Mouse (Mus musculus): Measurements from ENCODE around the gene Clcn7. TPM values are rescaled to one million over a fixed set of nuclear protein-coding genes. Genes with fewer than 3 reads are reported as not detected.
A peak's percentile ranks its signal among the peaks of the same experiment; 100 is the strongest.

Gene Clcn7
- polyA plus RNA-seq (2014; fragmentation: Nextera tagmentation; extraction: Ambion mirVana) = 18.9 and 20.4 TPM in 2 replicates

GRCm38 (mm10) chr17:25133275-25133698 lies at the start of gene Clcn7:
Gene Clcn7, plus strand, starts transcription at chr17:25133391.
- under 1% methylated on average over 40 of the region's 40 CpGs for WGBS (ENCODE audit: insufficient replicate concordance)
- Histone ChIP-seq H3K4me3 (ENCODE audit: low read depth, low read length) (peak within 1 kb of the TSS; percentile 85), H3K9ac (ENCODE audit: low read depth, low read length) (peak within 1 kb of the TSS; percentile 83), H3K27me3 (ENCODE audit: control insufficient read depth, insufficient read depth, low read length) (no peaks in the 10 kb centered on the region), H3K9me3 (replicated peaks; ENCODE audit: control insufficient read depth, low read length) (no peaks in the 10 kb centered on the region), H3K36me3 (ENCODE audit: control insufficient read depth, insufficient read depth, low read length) (no peaks in the 10 kb centered on the region), H3K27ac (ENCODE audit: low read depth, low read length) (peak within 1 kb of the TSS; percentile 46; the same call in 1 of the 2 replicates), H3K4me1 (ENCODE audit: control insufficient read depth, insufficient read depth, low read length) (peaks cover 8% of the 10 kb centered on the region), H3K4me2 (peak within 1 kb of the TSS; percentile 77)
- ATAC-seq (replicated peaks; ENCODE audit: insufficient number of reproducible peaks, low FRiP score, low TSS enrichment) = peak; percentile 93

GRCm38 (mm10) chr17:25083444-25083931 lies 49.7 kb upstream of the Clcn7 start, which contains the start of gene Tmem204:
Gene Tmem204, minus strand, starts transcription at chr17:25083591.
- Histone ChIP-seq H3K36me3 (ENCODE audit: control insufficient read depth, insufficient read depth, low read length) (no peaks in the 10 kb centered on the region), H3K4me2 (no peak within 1 kb of the TSS), H3K4me3 (ENCODE audit: low read depth, low read length) (no peak within 1 kb of the TSS), H3K27ac (ENCODE audit: low read depth, low read length) (peak within 1 kb of the TSS; percentile 88), H3K9ac (ENCODE audit: low read depth, low read length) (no peak within 1 kb of the TSS), H3K27me3 (ENCODE audit: control insufficient read depth, insufficient read depth, low read length) (no peaks in the 10 kb centered on the region), H3K4me1 (ENCODE audit: control insufficient read depth, insufficient read depth, low read length) (peaks cover 27% of the 10 kb centered on the region), H3K9me3 (replicated peaks; ENCODE audit: control insufficient read depth, low read length) (no peaks in the 10 kb centered on the region)
- WGBS (ENCODE audit: insufficient replicate concordance) = 14% methylated on average over 7 of the region's 7 CpGs
- ATAC-seq (replicated peaks; ENCODE audit: insufficient number of reproducible peaks, low FRiP score, low TSS enrichment) = peak; percentile 76

GRCm38 (mm10) chr17:25084835-25085385 lies 48.3 kb upstream of the Clcn7 start:
- no peaks in the 10 kb centered on the region for H3K27me3 ChIP-seq (ENCODE audit: control insufficient read depth, insufficient read depth, low read length)

GRCm38 (mm10) chr17:25086724-25087123 lies 46.5 kb upstream of the Clcn7 start:
- no peak overlapping the region for H3K9ac ChIP-seq (ENCODE audit: low read depth, low read length)
- ATAC-seq (replicated peaks; ENCODE audit: insufficient number of reproducible peaks, low FRiP score, low TSS enrichment) = no peak
- no peak overlapping the region for H3K4me3 ChIP-seq (ENCODE audit: low read depth, low read length)
- 85% methylated on average over 7 of the region's 7 CpGs for WGBS (ENCODE audit: insufficient replicate concordance)
- H3K36me3 ChIP-seq (ENCODE audit: control insufficient read depth, insufficient read depth, low read length) = no peaks in the 10 kb centered on the region
- H3K4me1 ChIP-seq (ENCODE audit: control insufficient read depth, insufficient read depth, low read length) = peaks cover 22% of the 10 kb centered on the region
- no peak overlapping the region for H3K4me2 ChIP-seq
- H3K27me3 ChIP-seq (ENCODE audit: control insufficient read depth, insufficient read depth, low read length) = no peaks in the 10 kb centered on the region
- no peaks in the 10 kb centered on the region for H3K9me3 ChIP-seq (replicated peaks; ENCODE audit: control insufficient read depth, low read length)
- H3K27ac ChIP-seq (ENCODE audit: low read depth, low read length) = no peak overlapping the region

More at GRCm38 (mm10) chr17:25084835-25085385, 48.3 kb upstream of the Clcn7 start:
- peak overlapping the region; percentile 88; the same call in 1 of the 2 replicates for H3K27ac ChIP-seq (ENCODE audit: low read depth, low read length)
- H3K36me3 ChIP-seq (ENCODE audit: control insufficient read depth, insufficient read depth, low read length) = no peaks in the 10 kb centered on the region
- no peak overlapping the region for H3K4me2 ChIP-seq
- no peak overlapping the region for H3K9ac ChIP-seq (ENCODE audit: low read depth, low read length)
- WGBS (ENCODE audit: insufficient replicate concordance) = 79% methylated on average over 13 of the region's 13 CpGs
- no peak for ATAC-seq (replicated peaks; ENCODE audit: insufficient number of reproducible peaks, low FRiP score, low TSS enrichment)
- H3K4me1 ChIP-seq (ENCODE audit: control insufficient read depth, insufficient read depth, low read length) = peaks cover 27% of the 10 kb centered on the region
- H3K9me3 ChIP-seq (replicated peaks; ENCODE audit: control insufficient read depth, low read length) = no peaks in the 10 kb centered on the region
- no peak overlapping the region for H3K4me3 ChIP-seq (ENCODE audit: low read depth, low read length)

- H3K4me3 ChIP-seq (ENCODE audit: low read depth, low read length) = peak overlapping the region; percentile 25
- H3K4me2 ChIP-seq = peak overlapping the region; percentile 54
- WGBS (ENCODE audit: insufficient replicate concordance) = 54% methylated on average over 10 of the region's 10 CpGs
- peak overlapping the region; percentile 54; the same call in 1 of the 2 replicates for H3K9ac ChIP-seq (ENCODE audit: low read depth, low read length)
- H3K4me1 ChIP-seq (ENCODE audit: control insufficient read depth, insufficient read depth, low read length) = peaks cover 3% of the 10 kb centered on the region
- no peaks in the 10 kb centered on the region for H3K36me3 ChIP-seq (ENCODE audit: control insufficient read depth, insufficient read depth, low read length)
- H3K9me3 ChIP-seq (replicated peaks; ENCODE audit: control insufficient read depth, low read length) = no peaks in the 10 kb centered on the region
- no peaks in the 10 kb centered on the region for H3K27me3 ChIP-seq (ENCODE audit: control insufficient read depth, insufficient read depth, low read length)
- peak; percentile 83 for ATAC-seq (replicated peaks; ENCODE audit: insufficient number of reproducible peaks, low FRiP score, low TSS enrichment)
- H3K27ac ChIP-seq (ENCODE audit: low read depth, low read length) = peak overlapping the region; percentile 80
Measured at GRCm38 (mm10) chr17:25089158-25089557, 44.0 kb upstream of the Clcn7 start.

GRCm38 (mm10) chr17:25090450-25090849 lies 42.7 kb upstream of the Clcn7 start:
- no peak for ATAC-seq (replicated peaks; ENCODE audit: insufficient number of reproducible peaks, low FRiP score, low TSS enrichment)
- Histone ChIP-seq H3K27me3 (ENCODE audit: control insufficient read depth, insufficient read depth, low read length) (no peaks in the 10 kb centered on the region), H3K4me3 (ENCODE audit: low read depth, low read length) (peak overlapping the region; percentile 25; the same call in 1 of the 2 replicates), H3K9me3 (replicated peaks; ENCODE audit: control insufficient read depth, low read length) (no peaks in the 10 kb centered on the region), H3K36me3 (ENCODE audit: control insufficient read depth, insufficient read depth, low read length) (no peaks in the 10 kb centered on the region), H3K27ac (ENCODE audit: low read depth, low read length) (peak overlapping the region; percentile 25; the same call in 1 of the 2 replicates), H3K9ac (ENCODE audit: low read depth, low read length) (peak overlapping the region; percentile 43), H3K4me2 (peak overlapping the region; percentile 54), H3K4me1 (ENCODE audit: control insufficient read depth, insufficient read depth, low read length) (peaks cover 2% of the 10 kb centered on the region)
- WGBS (ENCODE audit: insufficient replicate concordance) = 89% methylated on average over 10 of the region's 10 CpGs

GRCm38 (mm10) chr17:25096221-25096620 lies 37.0 kb upstream of the Clcn7 start:
- no peak for ATAC-seq (replicated peaks; ENCODE audit: insufficient number of reproducible peaks, low FRiP score, low TSS enrichment)
- Histone ChIP-seq H3K27ac (ENCODE audit: low read depth, low read length) (no peak overlapping the region), H3K36me3 (ENCODE audit: control insufficient read depth, insufficient read depth, low read length) (peaks cover 17% of the 10 kb centered on the region), H3K4me2 (no peak overlapping the region), H3K4me1 (ENCODE audit: control insufficient read depth, insufficient read depth, low read length) (no peaks in the 10 kb centered on the region), H3K27me3 (ENCODE audit: control insufficient read depth, insufficient read depth, low read length) (no peaks in the 10 kb centered on the region), H3K4me3 (ENCODE audit: low read depth, low read length) (no peak overlapping the region), H3K9me3 (replicated peaks; ENCODE audit: control insufficient read depth, low read length) (no peaks in the 10 kb centered on the region), H3K9ac (ENCODE audit: low read depth, low read length) (no peak overlapping the region)
- 86% methylated on average over 2 of the region's 2 CpGs for WGBS (ENCODE audit: insufficient replicate concordance)

- Histone ChIP-seq H3K27me3 (ENCODE audit: control insufficient read depth, insufficient read depth, low read length) (no peaks in the 10 kb centered on the region), H3K36me3 (ENCODE audit: control insufficient read depth, insufficient read depth, low read length) (peaks cover 37% of the 10 kb centered on the region), H3K9ac (ENCODE audit: low read depth, low read length) (no peak overlapping the region), H3K4me2 (no peak overlapping the region), H3K4me1 (ENCODE audit: control insufficient read depth, insufficient read depth, low read length) (no peaks in the 10 kb centered on the region), H3K9me3 (replicated peaks; ENCODE audit: control insufficient read depth, low read length) (no peaks in the 10 kb centered on the region), H3K4me3 (ENCODE audit: low read depth, low read length) (no peak overlapping the region), H3K27ac (ENCODE audit: low read depth, low read length) (no peak overlapping the region)
- ATAC-seq (replicated peaks; ENCODE audit: insufficient number of reproducible peaks, low FRiP score, low TSS enrichment) = no peak
- WGBS (ENCODE audit: insufficient replicate concordance) = 92% methylated on average over 6 of the region's 6 CpGs
Measured at GRCm38 (mm10) chr17:25100052-25100451, 33.1 kb upstream of the Clcn7 start.

- Histone ChIP-seq H3K4me2 (no peak overlapping the region), H3K27me3 (ENCODE audit: control insufficient read depth, insufficient read depth, low read length) (no peaks in the 10 kb centered on the region), H3K4me3 (ENCODE audit: low read depth, low read length) (no peak overlapping the region), H3K9ac (ENCODE audit: low read depth, low read length) (no peak overlapping the region), H3K9me3 (replicated peaks; ENCODE audit: control insufficient read depth, low read length) (no peaks in the 10 kb centered on the region), H3K36me3 (ENCODE audit: control insufficient read depth, insufficient read depth, low read length) (peaks cover 44% of the 10 kb centered on the region), H3K4me1 (ENCODE audit: control insufficient read depth, insufficient read depth, low read length) (no peaks in the 10 kb centered on the region), H3K27ac (ENCODE audit: low read depth, low read length) (no peak overlapping the region)
- no peak for ATAC-seq (replicated peaks; ENCODE audit: insufficient number of reproducible peaks, low FRiP score, low TSS enrichment)
- WGBS (ENCODE audit: insufficient replicate concordance) = 91% methylated on average over 11 of the region's 11 CpGs
Measured at GRCm38 (mm10) chr17:25101338-25101737, 31.9 kb upstream of the Clcn7 start.

All from heart, embryonic 11.5 days (tissue).